Mouse (Mus musculus) limb, embryonic 13.5 days (tissue): ENCODE results near the gene Wdr95. TPM values are rescaled to one million over a fixed set of nuclear protein-coding genes. Genes with fewer than 3 reads are reported as not detected.

Source experiments
- ATAC-seq: fragments of 200-750 bp; cut with Nextera tagmentation; 2 replicates; pipeline ENCODE4 v1.8.0; 2017; ENCODE audit warnings: low read depth, moderate number of reproducible peaks, moderate TSS enrichment; ENCODE audit not compliant: low FRiP score
- H3K27ac ChIP-seq: fragments of 300-500 bp; sonication (generic); 2 replicates; pipeline ENCODE4 v1.5.1; 2015; ENCODE audit warnings: inconsistent platforms, mild to moderate bottlenecking, moderate library complexity
- H3K27me3 ChIP-seq: fragments of 300-500 bp; sonication (generic); 2 replicates; pipeline ENCODE4 v1.6.1; 2015; ENCODE audit warnings: mild to moderate bottlenecking, inconsistent platforms
- H3K36me3 ChIP-seq: fragments of 300-500 bp; sonication (generic); 2 replicates; pipeline ENCODE4 v1.6.1; 2015; ENCODE audit warnings: inconsistent platforms, mild to moderate bottlenecking, moderate library complexity
- H3K4me1 ChIP-seq: fragments of 300-500 bp; sonication (generic); 2 replicates; pipeline ENCODE4 v1.6.1; 2015; ENCODE audit warnings: inconsistent platforms
- H3K4me2 ChIP-seq: fragments of 300-500 bp; sonication (generic); replicated peaks from 2 replicates; pipeline ENCODE4 v1.6.1; 2015; ENCODE audit warnings: inconsistent platforms, mild to moderate bottlenecking, moderate library complexity
- H3K4me3 ChIP-seq: fragments of 300-500 bp; sonication (generic); 2 replicates; pipeline ENCODE4 v1.5.1; 2015; ENCODE audit warnings: moderate library complexity, mild to moderate bottlenecking, inconsistent platforms
- H3K9ac ChIP-seq: fragments of 300-500 bp; sonication (generic); 2 replicates; pipeline ENCODE4 v1.6.1; 2015; ENCODE audit warnings: mild to moderate bottlenecking, inconsistent platforms
- H3K9me3 ChIP-seq: fragments of 300-500 bp; sonication (generic); 2 replicates; pipeline ENCODE4 v1.6.1; 2016; ENCODE audit warnings: inconsistent platforms
- WGBS: fragments of 180-500 bp; shearing (Covaris S2); methylation state at CpG from one replicate; pipeline ENCODE4 v1.1.7; 2015; 5-methylcytosine and 5-hydroxymethylcytosine counted together
- polyA plus RNA-seq: library from polyadenylated mRNA; unstranded; fragments of >200 nt; fragmentation: Nextera tagmentation; extraction: Ambion mirVana; gene quantifications from 2 replicates; pipeline ENCODE4 v1.2.1, GENCODE M21; 2015

The Wdr95 gene
- polyA plus RNA-seq, 1 experiment from 2014 or later: 0.08 TPM

DNA sequence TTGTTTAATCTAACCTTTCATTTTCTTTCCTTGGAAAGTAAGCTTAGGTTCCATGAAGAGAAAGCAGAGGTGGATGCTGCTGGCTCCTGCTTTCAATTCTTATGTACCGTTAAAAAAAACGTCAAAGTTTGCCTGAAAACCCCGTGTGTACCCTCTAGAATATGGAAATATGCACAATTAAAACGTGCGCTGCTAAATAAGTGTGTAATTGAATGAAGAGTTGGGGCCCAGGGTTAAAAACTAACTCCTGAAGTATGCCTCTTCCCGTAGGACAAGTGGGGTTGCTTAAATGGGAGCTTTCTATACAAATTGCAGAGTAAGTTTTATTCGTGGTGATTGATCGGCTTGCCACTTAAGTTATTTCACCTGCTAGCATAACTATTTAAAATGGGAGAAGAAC lies 108.8 kb downstream of the Wdr95 start:
- ATAC-seq: no peak
- H3K27ac ChIP-seq: no peak overlapping the region
- H3K36me3 ChIP-seq: peaks cover 14% of the 10 kb centered on the region
- H3K9me3 ChIP-seq: no peaks in the 10 kb centered on the region
- peak overlapping the region; percentile 81 for H3K4me3 ChIP-seq
- peaks cover 23% of the 10 kb centered on the region for H3K4me1 ChIP-seq
- H3K4me2 ChIP-seq: peak overlapping the region; percentile 82
- H3K27me3 ChIP-seq: no peaks in the 10 kb centered on the region
- H3K9ac ChIP-seq: peak overlapping the region; percentile 67; the same call in 1 of the 2 replicates
- 50% methylated on average over 8 of the region's 8 CpGs for WGBS

DNA sequence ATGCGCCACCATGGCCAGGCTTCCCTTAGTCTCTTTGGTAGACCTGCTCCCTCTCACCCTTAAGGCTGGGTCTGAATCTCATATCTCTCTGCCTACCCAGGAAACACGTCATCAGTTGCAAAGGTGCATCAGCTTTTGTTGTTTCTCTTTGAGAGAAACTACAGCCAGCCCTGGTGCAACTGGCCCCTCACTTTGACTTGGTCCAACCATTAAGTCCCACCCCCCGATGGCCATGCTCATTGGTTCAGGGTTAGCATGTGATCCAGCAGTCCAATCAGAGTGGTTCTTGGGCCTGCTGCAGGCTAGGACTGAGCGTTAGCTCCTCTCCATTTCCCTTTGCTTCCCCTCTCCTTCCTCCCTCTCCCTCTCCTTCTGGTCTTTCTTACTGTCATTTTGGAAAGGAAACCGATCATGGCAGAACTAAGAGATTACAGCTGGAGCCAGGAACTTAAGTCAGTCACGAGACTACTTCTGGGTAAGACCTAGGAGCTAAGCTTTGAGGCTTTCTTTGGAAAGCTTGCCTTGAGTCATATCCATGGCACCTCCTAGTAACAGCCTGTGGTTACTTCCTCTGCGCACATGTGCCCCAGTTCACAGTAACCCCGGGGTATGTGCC lies 112.9 kb downstream of the Wdr95 start:
- Histone ChIP-seq H3K4me2 (no peak overlapping the region), H3K4me1 (0 out of 2 replicates have a peak, but pooled peaks cover 3% of the 10 kb centered on the region), H3K36me3 (no peaks in the 10 kb centered on the region), H3K9me3 (no peaks in the 10 kb centered on the region), H3K4me3 (no peak overlapping the region), H3K9ac (no peak overlapping the region), H3K27ac (no peak overlapping the region), H3K27me3 (no peaks in the 10 kb centered on the region)
- 79% methylated on average over 8 of the region's 8 CpGs for WGBS
- ATAC-seq: no peak

DNA sequence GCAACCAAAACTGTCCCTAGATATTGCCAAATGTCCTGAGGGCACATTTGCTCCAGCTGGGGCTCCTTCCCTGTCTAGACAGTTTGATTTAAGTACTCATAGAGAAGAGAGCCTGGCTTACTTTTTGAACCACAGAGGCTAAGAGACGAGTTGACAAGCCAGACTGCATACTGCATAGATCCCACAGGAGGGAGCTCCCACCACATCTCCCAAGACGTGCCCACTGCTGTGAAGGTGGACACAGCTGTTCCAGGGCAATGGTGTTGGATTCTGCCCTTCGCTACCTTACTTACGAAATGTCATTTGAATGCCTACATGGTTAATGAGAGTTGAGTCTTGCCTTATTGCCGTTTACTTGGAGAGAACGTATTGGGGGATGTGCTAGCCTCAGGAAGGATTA lies 113.9 kb downstream of the Wdr95 start:
- no peak for ATAC-seq
- 43% methylated on average over 6 of the region's 6 CpGs for WGBS
- H3K4me3 ChIP-seq: no peak overlapping the region

DNA sequence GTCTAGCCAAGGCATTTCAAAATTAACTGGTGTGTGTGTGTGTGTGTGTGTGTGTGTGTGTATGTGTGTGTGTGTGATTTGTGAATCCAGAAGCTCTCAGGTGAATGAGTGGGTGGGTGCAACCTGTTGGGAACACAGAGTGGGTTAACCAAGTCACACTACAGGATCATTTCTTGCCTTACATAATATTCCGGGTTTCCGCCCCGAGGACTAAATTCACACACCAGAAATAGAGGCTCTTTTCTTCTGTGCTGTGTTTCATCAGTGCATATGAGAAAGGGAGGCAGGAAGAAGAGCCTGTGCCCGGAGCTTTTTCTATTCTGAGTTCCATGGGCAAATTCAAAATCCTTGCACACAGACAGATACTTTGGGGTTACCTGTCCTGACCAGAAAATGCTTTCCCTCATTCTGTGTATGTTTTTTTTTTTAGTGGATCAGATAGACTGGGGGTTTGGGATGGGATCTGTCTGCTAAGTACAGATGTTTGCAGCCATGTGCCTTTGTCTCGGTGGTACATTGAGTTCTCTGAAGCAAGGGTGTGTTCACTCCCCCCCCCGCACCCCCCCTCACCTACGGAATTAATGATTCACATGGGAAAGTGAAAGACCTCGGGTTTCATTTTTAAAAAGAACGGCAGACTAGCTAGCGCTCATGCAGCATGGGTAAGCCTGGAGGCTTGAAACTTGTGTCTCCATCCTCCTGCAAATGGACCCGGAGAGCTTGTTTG lies 114.5 kb downstream of the Wdr95 start:
- H3K36me3 ChIP-seq: no peaks in the 10 kb centered on the region
- H3K4me2 ChIP-seq: no peak overlapping the region
- no peaks in the 10 kb centered on the region for H3K27me3 ChIP-seq
- no peak overlapping the region for H3K9ac ChIP-seq
- 74% methylated on average over 11 of the region's 11 CpGs for WGBS
- H3K9me3 ChIP-seq: no peaks in the 10 kb centered on the region
- no peak for ATAC-seq
- no peak overlapping the region for H3K4me3 ChIP-seq
- H3K4me1 ChIP-seq: 0 out of 2 replicates have a peak, but pooled peaks cover under 1% of the 10 kb centered on the region
- H3K27ac ChIP-seq: no peak overlapping the region

More for the DNA sequence above, 113.9 kb downstream of the Wdr95 start:
- H3K36me3 ChIP-seq: no peaks in the 10 kb centered on the region
- no peak overlapping the region for H3K4me2 ChIP-seq
- no peaks in the 10 kb centered on the region for H3K27me3 ChIP-seq
- H3K27ac ChIP-seq: no peak overlapping the region
- no peak overlapping the region for H3K9ac ChIP-seq
- H3K4me1 ChIP-seq: 0 out of 2 replicates have a peak, but pooled peaks cover 1% of the 10 kb centered on the region
- no peaks in the 10 kb centered on the region for H3K9me3 ChIP-seq

DNA sequence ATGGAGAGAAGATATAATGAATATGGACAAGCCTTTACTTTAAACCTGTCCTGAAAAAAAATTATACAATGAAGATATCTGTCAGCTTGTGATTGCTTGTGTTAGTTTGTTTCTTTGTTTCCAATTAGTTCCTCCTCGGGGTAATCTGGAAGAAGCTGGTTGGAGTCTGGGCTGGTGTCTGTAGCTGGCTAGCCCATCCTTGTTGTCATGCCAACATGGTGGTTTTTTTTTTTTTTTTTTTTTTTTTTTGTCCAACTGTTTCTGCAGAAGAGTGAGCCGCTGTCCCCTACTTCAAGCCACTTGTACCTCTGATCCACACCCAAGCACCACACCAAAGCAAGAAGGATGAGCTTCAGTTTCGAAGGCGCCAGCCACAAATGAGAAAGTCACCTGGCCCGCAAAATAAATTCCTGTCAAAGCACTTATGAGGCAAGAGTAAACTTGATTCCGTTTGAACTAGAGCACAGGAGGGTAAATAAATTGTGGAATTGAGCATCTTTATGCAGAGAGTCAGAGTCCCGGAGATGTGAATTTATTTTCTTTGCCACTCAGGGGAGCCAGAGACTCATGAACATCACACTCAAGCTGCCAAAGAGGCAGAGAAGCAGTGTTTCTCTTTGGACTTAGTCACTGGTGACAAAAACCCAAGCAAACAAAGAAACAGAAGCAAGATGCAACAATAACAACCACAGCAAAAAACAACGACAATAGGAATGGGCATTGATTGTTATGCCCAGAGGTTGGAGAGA lies 119.1 kb downstream of the Wdr95 start:
- Histone ChIP-seq H3K4me3 (no peak overlapping the region), H3K4me2 (no peak overlapping the region), H3K27me3 (no peaks in the 10 kb centered on the region), H3K27ac (no peak overlapping the region), H3K36me3 (no peaks in the 10 kb centered on the region), H3K9me3 (no peaks in the 10 kb centered on the region), H3K9ac (no peak overlapping the region), H3K4me1 (peaks cover 8% of the 10 kb centered on the region; the same call in 1 of the 2 replicates)
- 73% methylated on average over 8 of the region's 8 CpGs for WGBS
- no peak for ATAC-seq

DNA sequence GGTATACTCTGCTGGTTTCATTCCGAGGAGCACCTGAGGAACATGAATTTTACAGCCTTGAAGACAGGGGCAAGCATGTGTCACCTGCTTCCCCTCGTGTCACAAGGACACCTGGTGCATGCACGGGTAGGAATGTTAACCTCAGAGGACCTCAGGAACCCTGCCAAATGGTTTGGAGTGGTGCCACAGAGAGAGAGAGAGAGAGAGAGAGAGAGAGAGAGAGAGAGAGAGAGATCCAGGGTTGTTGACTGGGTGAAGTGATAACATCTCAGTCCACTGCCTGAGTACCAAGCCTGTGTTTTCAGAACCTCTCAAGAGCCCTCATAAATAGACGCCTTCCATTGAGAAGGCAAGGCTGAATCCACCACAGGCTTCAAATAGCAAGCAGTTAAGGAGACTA lies 119.7 kb downstream of the Wdr95 start:
- no peak for ATAC-seq
- WGBS: 43% methylated on average over 4 of the region's 4 CpGs
- no peak overlapping the region for H3K27ac ChIP-seq

DNA sequence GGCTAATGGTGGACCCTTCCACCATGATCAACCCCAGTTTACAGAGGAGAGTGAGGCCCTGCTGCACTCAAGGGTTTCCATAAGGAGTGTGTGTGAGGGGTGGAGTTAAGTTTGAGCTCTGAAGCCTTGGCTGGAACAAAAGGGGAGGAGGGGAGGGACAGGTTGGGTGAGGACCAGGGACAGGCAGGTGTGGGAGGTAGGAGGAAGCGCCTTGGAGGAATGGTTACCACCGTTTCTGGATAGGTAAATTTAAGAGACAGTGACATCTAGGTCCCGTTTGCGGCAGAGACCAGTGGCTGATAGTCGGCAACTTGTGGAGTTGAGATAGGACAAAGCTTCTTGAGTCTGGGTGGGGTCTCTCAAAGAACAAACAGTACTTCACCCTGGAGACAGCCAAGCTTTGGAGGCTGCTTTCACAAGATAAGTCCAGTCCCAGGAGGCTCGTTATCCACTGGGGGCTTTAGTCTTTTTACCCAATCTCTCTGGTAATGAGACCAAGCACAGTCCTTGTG lies 120.5 kb downstream of the Wdr95 start:
- no peaks in the 10 kb centered on the region for H3K9me3 ChIP-seq
- H3K4me1 ChIP-seq: peaks cover 8% of the 10 kb centered on the region; the same call in 1 of the 2 replicates
- WGBS: 72% methylated on average over 6 of the region's 6 CpGs
- H3K27me3 ChIP-seq: no peaks in the 10 kb centered on the region
- H3K9ac ChIP-seq: no peak overlapping the region
- ATAC-seq: no peak
- H3K4me2 ChIP-seq: no peak overlapping the region
- no peaks in the 10 kb centered on the region for H3K36me3 ChIP-seq
- no peak overlapping the region for H3K4me3 ChIP-seq
- no peak overlapping the region for H3K27ac ChIP-seq

More for the DNA sequence above, 119.7 kb downstream of the Wdr95 start:
- H3K36me3 ChIP-seq: no peaks in the 10 kb centered on the region
- H3K9me3 ChIP-seq: no peaks in the 10 kb centered on the region
- H3K4me3 ChIP-seq: no peak overlapping the region
- no peak overlapping the region for H3K4me2 ChIP-seq
- H3K27me3 ChIP-seq: no peaks in the 10 kb centered on the region
- H3K4me1 ChIP-seq: peaks cover 8% of the 10 kb centered on the region; the same call in 1 of the 2 replicates
- H3K9ac ChIP-seq: no peak overlapping the region

DNA sequence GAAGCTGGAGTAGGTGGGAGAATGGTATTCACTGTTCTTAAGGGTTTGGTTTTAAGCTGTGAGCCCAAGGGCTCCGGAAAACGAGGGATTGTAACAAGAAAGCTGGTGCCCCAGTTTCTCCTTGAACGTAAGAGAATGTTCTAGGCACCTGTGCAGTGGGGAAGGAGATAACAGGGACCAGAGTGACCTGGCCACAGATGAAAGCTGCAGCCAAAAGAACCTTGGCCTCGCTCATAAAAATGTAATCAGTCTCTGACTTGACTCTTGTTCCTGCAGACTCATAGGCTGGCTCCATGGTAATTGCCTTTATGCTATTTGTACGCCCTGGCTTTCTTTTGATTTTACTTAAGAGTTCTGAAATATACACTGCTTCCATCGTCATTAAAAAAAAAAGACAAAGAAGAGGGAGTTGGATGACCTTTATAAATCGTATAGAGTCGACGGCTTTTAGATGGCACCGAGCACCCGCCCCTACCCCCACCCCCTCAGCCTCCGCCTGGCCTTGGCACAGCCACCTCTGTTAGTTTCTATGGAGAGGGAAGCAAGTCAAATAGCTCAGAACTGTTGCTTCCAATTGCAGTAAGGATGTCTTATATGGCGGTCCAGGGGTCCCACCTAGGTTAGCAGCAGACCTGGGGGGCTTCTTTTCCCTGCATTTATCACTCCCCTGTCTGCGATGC lies 121.2 kb downstream of the Wdr95 start:
- no peak for ATAC-seq
- Histone ChIP-seq H3K27me3 (no peaks in the 10 kb centered on the region), H3K27ac (no peak overlapping the region), H3K4me3 (no peak overlapping the region), H3K36me3 (no peaks in the 10 kb centered on the region), H3K9me3 (no peaks in the 10 kb centered on the region), H3K9ac (no peak overlapping the region), H3K4me2 (no peak overlapping the region), H3K4me1 (peaks cover 8% of the 10 kb centered on the region; the same call in 1 of the 2 replicates)
- 81% methylated on average over 14 of the region's 14 CpGs for WGBS

DNA sequence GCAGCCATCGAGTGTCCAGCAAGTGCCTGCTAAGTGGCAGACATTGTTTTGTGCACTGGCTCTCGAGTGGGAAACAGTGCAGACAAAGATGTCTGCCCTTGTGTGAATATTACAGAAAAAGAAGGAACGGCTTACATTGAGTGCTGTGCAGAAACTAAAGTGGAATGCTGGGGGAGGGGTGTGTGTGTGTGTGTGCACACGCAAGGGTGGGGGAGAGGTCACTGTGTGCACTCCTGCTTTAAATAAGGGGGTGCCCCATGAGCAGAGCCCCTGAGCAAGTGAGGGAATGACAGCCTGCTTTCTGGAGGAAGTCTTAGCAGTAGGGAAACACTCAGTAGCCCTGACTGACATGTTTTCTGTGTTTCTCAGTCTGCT lies 121.7 kb downstream of the Wdr95 start:
- no peak overlapping the region for H3K9ac ChIP-seq
- H3K36me3 ChIP-seq: no peaks in the 10 kb centered on the region
- H3K27me3 ChIP-seq: no peaks in the 10 kb centered on the region
- H3K4me1 ChIP-seq: peaks cover 8% of the 10 kb centered on the region; the same call in 1 of the 2 replicates
- H3K27ac ChIP-seq: no peak overlapping the region
- H3K9me3 ChIP-seq: no peaks in the 10 kb centered on the region
- 62% methylated on average over 4 of the region's 4 CpGs for WGBS
- no peak overlapping the region for H3K4me2 ChIP-seq
- ATAC-seq: no peak
- no peak overlapping the region for H3K4me3 ChIP-seq

DNA sequence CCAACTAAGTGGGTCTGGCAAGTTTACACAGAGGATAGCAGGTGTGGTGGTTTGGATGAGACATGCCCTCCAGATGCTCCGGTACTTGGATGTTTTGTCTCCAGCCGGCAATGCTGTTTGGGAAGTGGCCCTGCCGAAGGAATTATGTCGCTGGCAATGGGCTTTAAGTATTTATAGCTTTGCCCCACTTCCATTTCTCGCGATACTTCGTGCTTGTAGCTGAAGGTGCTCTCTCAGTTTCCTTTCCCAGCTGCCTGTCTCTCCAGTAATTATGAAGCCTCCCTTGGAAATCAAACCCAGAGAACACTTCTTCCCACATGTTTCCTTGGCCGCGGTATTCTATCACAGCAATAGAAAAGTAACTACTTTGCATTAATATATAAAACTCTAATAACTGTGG lies 127.2 kb downstream of the Wdr95 start:
- no peak overlapping the region for H3K4me2 ChIP-seq
- no peaks in the 10 kb centered on the region for H3K36me3 ChIP-seq
- no peak overlapping the region for H3K4me3 ChIP-seq
- H3K27ac ChIP-seq: no peak overlapping the region
- no peaks in the 10 kb centered on the region for H3K27me3 ChIP-seq
- ATAC-seq: no peak
- no peaks in the 10 kb centered on the region for H3K4me1 ChIP-seq
- WGBS: 85% methylated on average over 9 of the region's 9 CpGs
- no peak overlapping the region for H3K9ac ChIP-seq
- no peaks in the 10 kb centered on the region for H3K9me3 ChIP-seq

DNA sequence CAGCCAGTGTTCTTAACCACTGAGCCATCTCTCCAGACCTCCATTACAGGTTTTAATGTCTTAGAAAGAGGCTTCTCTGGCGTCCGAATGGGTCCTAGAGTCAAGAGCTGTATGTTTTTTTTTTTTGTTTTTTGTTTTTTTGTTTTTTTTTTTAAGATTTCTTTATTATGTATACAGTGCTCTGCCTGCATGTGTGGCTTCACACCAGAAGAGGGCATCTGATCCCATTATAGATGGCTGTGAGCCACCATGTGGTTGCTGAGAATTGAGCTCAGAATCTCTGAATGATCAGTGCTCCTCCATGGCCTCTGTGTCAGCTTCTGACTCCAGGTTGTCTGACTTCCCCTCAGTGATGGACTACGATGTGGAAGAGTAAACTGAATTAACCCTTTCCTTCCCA lies 129.5 kb downstream of the Wdr95 start:
- no peak overlapping the region for H3K9ac ChIP-seq
- H3K9me3 ChIP-seq: peaks cover 7% of the 10 kb centered on the region
- H3K4me1 ChIP-seq: no peaks in the 10 kb centered on the region
- no peaks in the 10 kb centered on the region for H3K36me3 ChIP-seq
- 63% methylated on average over 3 of the region's 3 CpGs for WGBS
- H3K27ac ChIP-seq: no peak overlapping the region
- no peaks in the 10 kb centered on the region for H3K27me3 ChIP-seq
- H3K4me2 ChIP-seq: no peak overlapping the region
- no peak overlapping the region for H3K4me3 ChIP-seq
- no peak for ATAC-seq
